Mouse (Mus musculus) neural tube, embryonic 14.5 days (tissue): ENCODE results near the gene Zfp74. TPM values are rescaled to one million over a fixed set of nuclear protein-coding genes. Genes with fewer than 3 reads are reported as not detected.
"Not testable (repeated sequence)": the region's sequence is repeated elsewhere in the genome, so short reads cannot be mapped to it uniquely, and the experiment has no call there.

ENCODE experiments used
- ATAC-seq: fragments of 200-750 bp; cut with Nextera tagmentation; 2 replicates; pipeline ENCODE4 v1.8.0; 2017; ENCODE audit warnings: low read depth, mild to moderate bottlenecking, moderate TSS enrichment, moderate library complexity
- H3K27ac ChIP-seq: fragments of 300-500 bp; sonication (generic); 2 replicates; pipeline ENCODE4 v1.5.1; 2014; ENCODE audit warnings: low read depth, mild to moderate bottlenecking, control low read depth, low read length, moderate library complexity, mixed read lengths
- H3K27me3 ChIP-seq: fragments of 300-500 bp; sonication (generic); 2 replicates; pipeline ENCODE4 v1.6.1; 2014; ENCODE audit warnings: low read length; ENCODE audit not compliant: control insufficient read depth, insufficient read depth
- H3K36me3 ChIP-seq: fragments of 300-500 bp; sonication (generic); 2 replicates; pipeline ENCODE4 v1.6.1; 2014; ENCODE audit warnings: low read length, mixed read lengths; ENCODE audit not compliant: control insufficient read depth, insufficient read depth
- H3K4me1 ChIP-seq: fragments of 300-500 bp; sonication (generic); 2 replicates; pipeline ENCODE4 v1.6.1; 2014; ENCODE audit warnings: low read length; ENCODE audit not compliant: control insufficient read depth, insufficient read depth
- H3K4me2 ChIP-seq: fragments of 300-500 bp; sonication (generic); 2 replicates; pipeline ENCODE4 v1.6.1; 2014; ENCODE audit warnings: mild to moderate bottlenecking, low read depth, low read length, control low read depth
- H3K4me3 ChIP-seq: fragments of 300-500 bp; sonication (generic); 2 replicates; pipeline ENCODE4 v1.5.1; 2014; ENCODE audit warnings: low read depth, low read length, control low read depth, mixed read lengths
- H3K9ac ChIP-seq: fragments of 300-500 bp; sonication (generic); replicated peaks from 2 replicates; pipeline ENCODE4 v1.6.1; 2014; ENCODE audit warnings: low read depth, mild to moderate bottlenecking, control low read depth, low read length, mixed read lengths
- H3K9me3 ChIP-seq: fragments of 300-500 bp; sonication (generic); 2 replicates; pipeline ENCODE4 v1.6.1; 2016; ENCODE audit warnings: low read length; ENCODE audit not compliant: control insufficient read depth
- WGBS: fragments of 180-500 bp; shearing (Covaris S2); extraction: QIAGEN DNeasy Blood & Tissue Kit; methylation state at CpG from one replicate; pipeline ENCODE4 v1.1.7; 2014; 5-methylcytosine and 5-hydroxymethylcytosine counted together
- polyA plus RNA-seq: library from polyadenylated mRNA; unstranded; fragments of >200 nt; fragmentation: Nextera tagmentation; extraction: Ambion mirVana; gene quantifications from 2 replicates; pipeline ENCODE4 v1.2.1, GENCODE M21; 2014

Gene Zfp74
- polyA plus RNA-seq, 1 experiment from 2014 or later: 25.3 TPM

GRCm38 (mm10) chr7:29983340-29983689 is 29.4 kb upstream of the Zfp74 start:
- peak overlapping the region; percentile 88 for H3K27ac ChIP-seq
- H3K9me3 ChIP-seq: no peaks in the 10 kb centered on the region
- peak overlapping the region; percentile 92 for H3K4me3 ChIP-seq
- H3K36me3 ChIP-seq: peaks cover 8% of the 10 kb centered on the region; the same call in 1 of the 2 replicates
- peak overlapping the region; percentile 78 for H3K9ac ChIP-seq
- H3K27me3 ChIP-seq: no peaks in the 10 kb centered on the region
- ATAC-seq: no peak
- WGBS: 1% methylated on average over 8 of the region's 8 CpGs
- peaks cover 15% of the 10 kb centered on the region; the same call in 1 of the 2 replicates for H3K4me1 ChIP-seq
- H3K4me2 ChIP-seq: peak overlapping the region; percentile 73

DNA sequence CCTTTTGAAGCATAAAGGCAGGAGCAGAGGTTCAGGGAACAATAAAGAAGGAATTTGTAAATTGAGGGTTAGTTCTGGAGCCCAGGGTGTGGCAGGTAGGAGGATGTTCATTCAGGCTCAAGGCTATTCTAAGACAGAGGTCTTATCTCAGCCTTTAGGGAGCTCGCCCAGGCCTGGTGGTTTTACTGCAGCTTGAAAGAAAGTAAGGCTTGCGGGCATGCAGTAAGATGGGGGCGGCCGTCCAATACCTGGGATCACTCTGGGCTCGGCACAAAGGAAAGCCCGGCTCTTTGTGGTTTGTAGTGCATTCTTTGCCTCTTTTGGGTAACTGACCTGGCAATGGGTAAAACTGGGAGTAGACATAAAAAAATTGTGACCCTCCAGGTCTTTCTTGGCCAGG is 29.0 kb upstream of the Zfp74 start:
- WGBS: 20% methylated on average over 6 of the region's 6 CpGs
- no peaks in the 10 kb centered on the region for H3K27me3 ChIP-seq
- peak overlapping the region; percentile 88; the same call in 1 of the 2 replicates for H3K27ac ChIP-seq
- H3K9ac ChIP-seq: peak overlapping the region; percentile 78
- H3K4me3 ChIP-seq: peak overlapping the region; percentile 92
- no peaks in the 10 kb centered on the region for H3K9me3 ChIP-seq
- ATAC-seq: peak; percentile 18; the same call in 1 of the 2 replicates
- peaks cover 6% of the 10 kb centered on the region; the same call in 1 of the 2 replicates for H3K36me3 ChIP-seq
- H3K4me2 ChIP-seq: peak overlapping the region; percentile 73
- peaks cover 15% of the 10 kb centered on the region; the same call in 1 of the 2 replicates for H3K4me1 ChIP-seq

DNA sequence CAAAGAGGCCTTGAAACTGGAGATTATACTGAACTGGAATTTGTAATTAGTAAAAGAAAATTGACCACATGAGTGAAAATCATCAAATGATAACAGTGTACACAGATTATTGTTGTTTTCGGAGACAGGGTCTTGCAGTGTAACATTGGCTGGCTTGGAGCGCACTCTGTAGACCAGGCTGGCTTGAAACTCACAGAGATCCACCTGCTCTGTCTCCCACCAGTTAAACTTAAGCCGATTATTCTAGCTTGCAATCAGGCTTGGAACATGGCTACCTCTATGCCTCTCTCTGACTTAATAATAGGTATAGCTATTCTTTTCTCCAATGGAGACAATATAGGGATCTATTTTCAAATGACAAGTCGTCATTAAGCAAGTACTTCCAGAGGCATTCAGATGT is 28.5 kb upstream of the Zfp74 start:
- no peak overlapping the region; the same call in 1 of the 2 replicates for H3K9ac ChIP-seq

DNA sequence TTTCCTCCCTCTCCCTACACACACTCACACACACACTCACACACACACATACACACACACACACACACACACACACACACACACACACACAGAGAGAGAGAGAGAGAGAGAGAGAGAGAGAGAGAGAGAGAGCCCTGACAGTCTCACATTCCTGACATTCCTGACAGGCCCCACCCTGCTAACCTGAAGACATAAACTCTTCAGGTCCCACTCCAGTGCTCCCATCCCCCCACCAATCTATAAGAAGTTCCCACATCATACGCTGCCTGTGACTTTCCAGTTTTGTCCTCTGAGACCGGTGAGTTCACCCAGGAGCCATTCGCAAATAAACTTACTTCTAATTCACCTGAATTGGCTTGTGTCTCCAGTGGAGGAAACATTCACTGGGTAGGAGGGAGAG is 28.0 kb upstream of the Zfp74 start:
- no peak overlapping the region for H3K27ac ChIP-seq
- no peak overlapping the region for H3K9ac ChIP-seq
- H3K4me2 ChIP-seq: no peak overlapping the region
- no peak for ATAC-seq
- H3K4me3 ChIP-seq: no peak overlapping the region
- peaks cover 15% of the 10 kb centered on the region; the same call in 1 of the 2 replicates for H3K4me1 ChIP-seq
- WGBS: 95% methylated on average over 3 of the region's 3 CpGs
- no peaks in the 10 kb centered on the region for H3K9me3 ChIP-seq
- H3K27me3 ChIP-seq: no peaks in the 10 kb centered on the region
- no peaks in the 10 kb centered on the region for H3K36me3 ChIP-seq

More for the DNA sequence above, 28.5 kb upstream of the Zfp74 start:
- Histone ChIP-seq H3K9me3 (no peaks in the 10 kb centered on the region), H3K36me3 (0 out of 2 replicates have a peak, but pooled peaks cover 4% of the 10 kb centered on the region), H3K27me3 (no peaks in the 10 kb centered on the region), H3K4me1 (peaks cover 15% of the 10 kb centered on the region; the same call in 1 of the 2 replicates), H3K27ac (no peak overlapping the region), H3K4me2 (peak overlapping the region; percentile 73; the same call in 1 of the 2 replicates), H3K4me3 (no peak overlapping the region)
- 84% methylated on average over 4 of the region's 4 CpGs for WGBS
- ATAC-seq: no peak

- WGBS: 52% methylated on average over 5 of the region's 5 CpGs
- no peak overlapping the region for H3K9ac ChIP-seq
- no peaks in the 10 kb centered on the region for H3K36me3 ChIP-seq
- peaks cover 15% of the 10 kb centered on the region; the same call in 1 of the 2 replicates for H3K4me1 ChIP-seq
- H3K4me3 ChIP-seq: no peak overlapping the region
- no peak for ATAC-seq
- H3K27me3 ChIP-seq: no peaks in the 10 kb centered on the region
- H3K27ac ChIP-seq: no peak overlapping the region
- no peak overlapping the region for H3K4me2 ChIP-seq
- no peaks in the 10 kb centered on the region for H3K9me3 ChIP-seq
Observed at GRCm38 (mm10) chr7:29981455-29981854, 27.6 kb upstream of the Zfp74 start.

DNA sequence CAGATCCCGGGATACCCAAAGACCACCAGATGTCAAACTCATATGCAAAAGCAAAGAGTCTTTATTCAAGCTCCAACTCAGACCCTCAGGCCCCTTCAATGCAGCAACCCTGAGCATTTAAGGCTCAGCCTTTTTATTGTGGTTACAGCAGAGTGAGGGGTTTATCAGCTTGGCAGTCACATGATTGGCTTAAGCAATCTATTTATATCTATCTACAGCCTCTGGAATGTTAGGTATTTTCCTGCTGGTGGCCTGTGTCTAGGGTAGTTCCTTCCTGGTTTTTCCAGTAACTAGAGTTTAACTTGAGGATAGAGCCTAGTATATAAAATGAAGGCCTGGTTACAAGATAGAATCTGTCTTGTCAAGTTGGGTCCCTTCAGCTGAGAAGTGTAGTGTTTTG is 26.9 kb upstream of the Zfp74 start:
- no peak overlapping the region for H3K4me3 ChIP-seq
- no peaks in the 10 kb centered on the region for H3K27me3 ChIP-seq
- H3K4me1 ChIP-seq: peaks cover 15% of the 10 kb centered on the region; the same call in 1 of the 2 replicates
- H3K4me2 ChIP-seq: no peak overlapping the region
- H3K9me3 ChIP-seq: no peaks in the 10 kb centered on the region
- no peak overlapping the region for H3K27ac ChIP-seq
- H3K9ac ChIP-seq: no peak overlapping the region
- 95% methylated on average over 1 of the region's 1 CpGs for WGBS
- H3K36me3 ChIP-seq: no peaks in the 10 kb centered on the region
- no peak for ATAC-seq

- Histone ChIP-seq H3K27me3 (no peaks in the 10 kb centered on the region), H3K4me3 (no peak overlapping the region), H3K4me2 (no peak overlapping the region), H3K27ac (no peak overlapping the region), H3K4me1 (no peaks in the 10 kb centered on the region), H3K9me3 (no peaks in the 10 kb centered on the region), H3K9ac (no peak overlapping the region), H3K36me3 (no peaks in the 10 kb centered on the region)
- no peak for ATAC-seq
- WGBS: 89% methylated on average over 9 of the region's 9 CpGs
Observed at GRCm38 (mm10) chr7:29970686-29971085, 16.8 kb upstream of the Zfp74 start.

DNA sequence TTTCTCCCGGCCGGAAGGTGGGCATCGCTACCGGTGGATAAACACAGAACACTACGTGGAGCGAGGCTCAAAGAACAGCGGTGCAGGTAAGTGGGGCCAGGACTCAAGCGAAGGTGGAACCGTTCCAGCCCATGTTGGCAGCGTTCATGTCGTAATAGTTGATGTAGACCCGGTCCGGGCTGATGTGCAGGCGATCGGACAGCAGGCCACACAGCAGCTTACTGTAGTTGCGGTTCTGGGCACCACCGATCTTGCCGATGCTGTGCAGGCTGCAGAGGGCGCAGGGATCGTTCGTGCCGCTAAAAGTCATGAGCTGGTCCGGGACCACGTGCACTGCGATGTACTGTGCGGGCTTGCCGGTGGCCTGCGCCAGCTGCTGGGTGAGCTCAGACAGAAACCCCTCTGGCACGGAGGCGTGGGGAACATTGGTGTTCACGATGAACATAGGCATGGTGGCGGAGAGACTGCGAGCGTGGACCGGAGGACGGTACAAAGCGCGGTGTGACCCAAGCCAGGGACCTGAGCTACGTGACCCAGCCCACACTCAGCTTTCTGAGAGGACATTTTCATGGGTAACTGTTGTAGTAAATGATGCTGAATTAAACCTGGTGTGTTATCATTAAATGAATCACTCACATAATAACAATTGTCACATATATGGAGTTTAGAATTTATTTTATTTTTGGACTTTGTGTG is 11.4 kb upstream of the Zfp74 start:
- 48% methylated on average over 27 of the region's 39 CpGs for WGBS
- not testable (repeated sequence) for H3K27me3 ChIP-seq, H3K4me1 ChIP-seq, H3K27ac ChIP-seq, H3K9me3 ChIP-seq, ATAC-seq, H3K9ac ChIP-seq, H3K4me3 ChIP-seq, H3K4me2 ChIP-seq, H3K36me3 ChIP-seq

- H3K4me3 ChIP-seq: no peak overlapping the region
- ATAC-seq: no peak
- no peaks in the 10 kb centered on the region for H3K4me1 ChIP-seq
- no peaks in the 10 kb centered on the region for H3K36me3 ChIP-seq
- WGBS: 67% methylated on average over 3 of the region's 3 CpGs
- H3K9ac ChIP-seq: no peak overlapping the region
- no peaks in the 10 kb centered on the region for H3K9me3 ChIP-seq
- no peak overlapping the region for H3K27ac ChIP-seq
- no peaks in the 10 kb centered on the region for H3K27me3 ChIP-seq
- H3K4me2 ChIP-seq: no peak overlapping the region
Observed at GRCm38 (mm10) chr7:29959004-29959403, 5.1 kb upstream of the Zfp74 start.
